Mouse (Mus musculus): ENCODE results near the gene Gcm2. TPM values are rescaled to one million over a fixed set of nuclear protein-coding genes. Genes with fewer than 3 reads are reported as not detected.
A peak's percentile ranks its signal among the peaks of the same experiment; 100 is the strongest.

The Gcm2 gene
- not detected in 2 replicates for polyA plus RNA-seq (2015; fragmentation: Nextera tagmentation; extraction: Ambion mirVana)

DNA sequence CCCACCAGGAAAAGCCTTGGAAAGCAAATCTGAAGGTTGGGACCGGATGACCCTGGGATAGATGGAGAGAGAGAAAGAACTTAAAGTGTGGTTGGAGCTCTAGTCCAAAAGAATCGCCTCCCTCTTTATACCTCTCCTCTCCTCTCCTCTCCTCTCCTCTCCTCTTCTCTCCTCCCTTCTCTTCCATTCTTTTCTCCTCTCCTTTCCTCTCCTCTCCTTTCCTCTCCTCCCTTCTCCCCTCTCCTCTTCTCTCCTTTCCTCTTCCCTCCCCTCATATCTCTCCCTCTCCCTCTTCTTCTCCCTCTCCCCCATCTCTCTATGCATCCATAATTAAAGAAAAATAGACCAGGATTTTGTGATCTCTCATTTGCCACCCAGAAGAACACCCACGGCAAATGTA, at the start of gene Gcm2:
Gene Gcm2, minus strand, starts transcription at position 101 of the 400 bp plus-strand sequence.
- no peak within 1 kb of the TSS for H3K9ac ChIP-seq
- no peaks in the 10 kb centered on the region for H3K9me3 ChIP-seq
- no peak within 1 kb of the TSS for H3K4me2 ChIP-seq
- H3K27me3 ChIP-seq, result peaks cover 23% of the 10 kb centered on the region
- no peaks in the 10 kb centered on the region for H3K4me1 ChIP-seq (replicated peaks)
- no peak for ATAC-seq (ENCODE audit: low FRiP score)
- no peaks in the 10 kb centered on the region for H3K36me3 ChIP-seq
- H3K4me3 ChIP-seq, result no peak within 1 kb of the TSS
- H3K27ac ChIP-seq, result no peak within 1 kb of the TSS
- WGBS, result 84% methylated on average over 3 of the region's 3 CpGs

GRCm38 (mm10) chr13:41158426-41158825, 47.6 kb upstream of the Gcm2 start:
- Histone ChIP-seq H3K9ac (no peak overlapping the region), H3K9me3 (no peaks in the 10 kb centered on the region), H3K36me3 (no peaks in the 10 kb centered on the region), H3K4me3 (no peak overlapping the region), H3K27me3 (no peaks in the 10 kb centered on the region), H3K27ac (no peak overlapping the region), H3K4me2 (no peak overlapping the region), H3K4me1 (replicated peaks) (no peaks in the 10 kb centered on the region)
- no peak for ATAC-seq (ENCODE audit: low FRiP score)
- WGBS, result 62% methylated on average over 5 of the region's 5 CpGs

DNA sequence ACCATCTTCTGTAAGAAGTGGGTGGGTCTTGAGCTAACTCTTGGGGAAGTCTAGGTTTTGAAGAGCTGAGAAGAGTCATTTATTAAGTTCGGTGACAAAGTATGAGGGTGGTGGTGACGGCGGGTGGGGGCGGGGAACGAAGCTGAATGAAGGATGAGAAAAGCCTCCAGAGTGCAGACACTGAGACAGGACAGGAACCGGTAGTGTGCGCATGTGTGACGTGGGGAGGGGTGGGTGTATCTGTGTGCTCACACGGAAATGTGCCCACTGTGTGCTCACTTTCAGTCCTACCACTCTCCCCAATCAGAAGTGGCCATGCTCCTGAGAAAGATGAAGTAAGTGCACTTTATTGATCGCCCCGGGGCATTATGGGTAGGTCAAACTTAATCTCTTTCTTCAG, 42.3 kb upstream of the Gcm2 start:
- WGBS, result 90% methylated on average over 11 of the region's 11 CpGs
- no peak overlapping the region for H3K4me3 ChIP-seq
- ATAC-seq (ENCODE audit: low FRiP score), result no peak
- no peak overlapping the region for H3K4me2 ChIP-seq
- no peak overlapping the region for H3K9ac ChIP-seq
- H3K4me1 ChIP-seq (replicated peaks), result no peaks in the 10 kb centered on the region
- no peak overlapping the region for H3K27ac ChIP-seq
- H3K36me3 ChIP-seq, result no peaks in the 10 kb centered on the region
- H3K27me3 ChIP-seq, result no peaks in the 10 kb centered on the region
- H3K9me3 ChIP-seq, result no peaks in the 10 kb centered on the region

GRCm38 (mm10) chr13:41146271-41146670, 35.4 kb upstream of the Gcm2 start:
- 76% methylated on average over 10 of the region's 10 CpGs for WGBS
- H3K27ac ChIP-seq, result no peak overlapping the region
- no peaks in the 10 kb centered on the region for H3K36me3 ChIP-seq
- H3K4me2 ChIP-seq, result no peak overlapping the region
- H3K4me1 ChIP-seq (replicated peaks), result no peaks in the 10 kb centered on the region
- H3K27me3 ChIP-seq, result no peaks in the 10 kb centered on the region
- ATAC-seq (ENCODE audit: low FRiP score), result no peak
- no peaks in the 10 kb centered on the region for H3K9me3 ChIP-seq
- no peak overlapping the region for H3K4me3 ChIP-seq
- H3K9ac ChIP-seq, result no peak overlapping the region

GRCm38 (mm10) chr13:41145433-41145970, 34.7 kb upstream of the Gcm2 start:
- Histone ChIP-seq H3K27ac (no peak overlapping the region), H3K4me3 (no peak overlapping the region), H3K4me1 (replicated peaks) (no peaks in the 10 kb centered on the region), H3K9ac (no peak overlapping the region), H3K9me3 (no peaks in the 10 kb centered on the region), H3K4me2 (no peak overlapping the region), H3K27me3 (no peaks in the 10 kb centered on the region), H3K36me3 (no peaks in the 10 kb centered on the region)
- 67% methylated on average over 6 of the region's 6 CpGs for WGBS
- no peak for ATAC-seq (ENCODE audit: low FRiP score)

DNA sequence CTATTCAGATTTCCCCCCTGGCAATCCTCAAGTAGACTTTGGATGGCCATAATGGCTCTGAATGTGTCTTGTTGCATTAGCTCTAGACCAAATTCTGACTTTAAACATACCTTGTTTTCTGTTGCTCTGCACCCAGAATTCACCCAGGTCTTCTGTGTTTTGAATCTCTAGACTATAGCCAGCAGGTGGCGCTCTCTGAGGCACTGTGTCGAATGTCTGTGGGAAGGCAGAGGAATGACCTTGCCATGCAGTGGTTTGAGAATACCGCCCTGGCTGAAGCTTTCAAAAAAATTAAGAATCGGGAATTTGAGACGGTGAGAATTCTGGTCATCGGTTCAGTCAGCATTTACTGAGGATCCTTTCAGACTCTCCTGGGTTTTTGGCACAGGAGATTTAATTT, 24.1 kb upstream of the Gcm2 start:
- no peaks in the 10 kb centered on the region for H3K4me1 ChIP-seq (replicated peaks)
- no peaks in the 10 kb centered on the region for H3K27me3 ChIP-seq
- no peak for ATAC-seq (ENCODE audit: low FRiP score)
- H3K4me3 ChIP-seq, result no peak overlapping the region
- H3K9me3 ChIP-seq, result no peaks in the 10 kb centered on the region
- no peaks in the 10 kb centered on the region for H3K36me3 ChIP-seq
- WGBS, result 9% methylated on average over 6 of the region's 6 CpGs
- H3K9ac ChIP-seq, result no peak overlapping the region
- H3K4me2 ChIP-seq, result no peak overlapping the region
- H3K27ac ChIP-seq, result no peak overlapping the region

GRCm38 (mm10) chr13:41129061-41129460, 18.2 kb upstream of the Gcm2 start:
- H3K4me1 ChIP-seq (replicated peaks), result no peaks in the 10 kb centered on the region
- H3K9ac ChIP-seq, result no peak overlapping the region
- H3K4me3 ChIP-seq, result no peak overlapping the region
- H3K4me2 ChIP-seq, result no peak overlapping the region
- no peaks in the 10 kb centered on the region for H3K36me3 ChIP-seq
- no peak overlapping the region for H3K27ac ChIP-seq
- H3K27me3 ChIP-seq, result no peaks in the 10 kb centered on the region
- 90% methylated on average over 8 of the region's 8 CpGs for WGBS
- ATAC-seq (ENCODE audit: low FRiP score), result no peak
- no peaks in the 10 kb centered on the region for H3K9me3 ChIP-seq

- Histone ChIP-seq H3K36me3 (no peaks in the 10 kb centered on the region), H3K27ac (no peak overlapping the region), H3K27me3 (no peaks in the 10 kb centered on the region), H3K9me3 (no peaks in the 10 kb centered on the region), H3K4me1 (replicated peaks) (no peaks in the 10 kb centered on the region), H3K9ac (no peak overlapping the region), H3K4me2 (no peak overlapping the region), H3K4me3 (no peak overlapping the region)
- ATAC-seq (ENCODE audit: low FRiP score), result no peak
- 90% methylated on average over 8 of the region's 8 CpGs for WGBS
Measured at GRCm38 (mm10) chr13:41128326-41128725, 17.5 kb upstream of the Gcm2 start.

- Histone ChIP-seq H3K4me1 (replicated peaks) (no peaks in the 10 kb centered on the region), H3K27me3 (no peaks in the 10 kb centered on the region), H3K27ac (no peak overlapping the region), H3K9me3 (no peaks in the 10 kb centered on the region), H3K4me2 (no peak overlapping the region), H3K9ac (no peak overlapping the region), H3K4me3 (no peak overlapping the region), H3K36me3 (no peaks in the 10 kb centered on the region)
- ATAC-seq (ENCODE audit: low FRiP score), result no peak
- 68% methylated on average over 6 of the region's 6 CpGs for WGBS
Measured at GRCm38 (mm10) chr13:41123666-41124225, 12.9 kb upstream of the Gcm2 start.

GRCm38 (mm10) chr13:41119152-41119945, 8.5 kb upstream of the Gcm2 start:
- Histone ChIP-seq H3K4me3 (no peak overlapping the region), H3K4me2 (no peak overlapping the region), H3K36me3 (no peaks in the 10 kb centered on the region), H3K9ac (no peak overlapping the region), H3K9me3 (no peaks in the 10 kb centered on the region), H3K4me1 (replicated peaks) (no peaks in the 10 kb centered on the region), H3K27me3 (peaks cover 12% of the 10 kb centered on the region), H3K27ac (no peak overlapping the region)
- WGBS, result 50% methylated on average over 9 of the region's 9 CpGs
- no peak for ATAC-seq (ENCODE audit: low FRiP score)

DNA sequence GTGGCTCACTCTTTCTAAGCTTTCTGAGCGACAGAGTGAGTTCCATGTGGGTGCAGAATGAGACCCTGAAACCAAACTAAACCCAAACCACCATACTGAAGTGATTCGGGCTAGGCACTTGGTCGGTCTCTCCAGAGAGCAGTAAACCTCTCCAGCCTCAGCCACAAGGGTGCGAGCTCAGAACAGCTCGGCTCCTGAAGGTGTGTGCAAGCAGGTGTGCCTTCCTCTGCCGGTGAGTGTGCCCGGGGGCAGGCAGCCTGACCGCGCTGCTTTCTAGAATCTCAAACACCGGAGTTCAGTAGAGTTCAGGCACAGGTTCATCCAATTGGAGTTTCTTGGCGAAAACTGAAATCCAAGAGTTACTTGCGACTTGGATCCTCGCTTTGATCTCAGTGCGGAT, 3.1 kb upstream of the Gcm2 start, which contains the start of gene Sycp2l:
Gene Sycp2l, plus strand, starts transcription at position 368 of the 400 bp plus-strand sequence.
- no peaks in the 10 kb centered on the region for H3K36me3 ChIP-seq
- 0 out of 2 replicates have a peak within 1 kb of the TSS, but pooled peaks have one; percentile 15 for H3K4me2 ChIP-seq
- no peak within 1 kb of the TSS for H3K4me3 ChIP-seq

DNA sequence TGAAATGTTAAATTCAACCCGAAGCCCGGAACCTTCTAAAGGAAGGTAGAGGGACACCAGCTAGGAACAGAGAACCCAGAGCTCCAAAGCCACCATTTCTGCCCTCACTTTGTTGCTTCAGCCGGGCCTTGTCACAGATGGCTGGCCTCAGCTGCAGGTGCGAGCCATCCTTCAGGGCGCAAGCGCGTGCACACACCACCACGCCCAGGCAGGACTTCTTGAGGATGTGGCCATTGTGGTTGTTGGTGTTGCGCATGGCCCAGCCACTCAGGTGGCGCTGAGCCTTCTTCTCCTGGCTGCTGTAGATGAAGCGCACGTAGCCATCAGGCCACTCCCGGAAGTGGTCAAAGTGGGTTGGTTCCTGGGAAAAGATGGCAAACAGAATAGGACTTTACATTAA, 5.3 kb downstream of the Gcm2 start:
- Histone ChIP-seq H3K9me3 (no peaks in the 10 kb centered on the region), H3K27me3 (no peaks in the 10 kb centered on the region), H3K4me3 (no peak overlapping the region), H3K4me1 (replicated peaks) (no peaks in the 10 kb centered on the region), H3K36me3 (no peaks in the 10 kb centered on the region), H3K27ac (no peak overlapping the region), H3K9ac (no peak overlapping the region), H3K4me2 (no peak overlapping the region)
- no peak for ATAC-seq (ENCODE audit: low FRiP score)
- 96% methylated on average over 13 of the region's 13 CpGs for WGBS

More for the DNA sequence above, 3.1 kb upstream of the Gcm2 start, which contains the start of gene Sycp2l:
- Histone ChIP-seq H3K27me3 (peaks cover 28% of the 10 kb centered on the region), H3K27ac (no peak within 1 kb of the TSS), H3K9me3 (no peaks in the 10 kb centered on the region), H3K4me1 (replicated peaks) (no peaks in the 10 kb centered on the region), H3K9ac (no peak within 1 kb of the TSS)
- no peak for ATAC-seq (ENCODE audit: low FRiP score)
- WGBS, result 38% methylated on average over 14 of the region's 14 CpGs

Measured in hindbrain, embryonic 13.5 days (tissue).